Comparison of ENCODE assay signal across 9 mouse cellular contexts in genomic region chr17:56950915-56951314, GRCm38 (mm10). TPM values are rescaled to one million over a fixed set of nuclear protein-coding genes. Genes with fewer than 3 reads are reported as not detected.
DNase-seq lines count a peak whose midpoint lies in the region; ATAC-seq and TF ChIP-seq lines count a peak whose summit lies in the region.
"Had no signal": no experiment of that assay in that cellular context is flagged by ENCODE, and none has a peak within 500 bp of the region (broad histone marks: within the 10 kb centered on the region; RNA-seq: fewer than 3 reads in every experiment).

No protein-coding gene starts in this region.

- 20% methylated on average over 3 of the region's 3 CpGs for whole genome bisulfite sequencing in liver, adult 2 months

- peak; percentile 45 for DNase-seq in left cerebral cortex, postnatal 4 days
- DNase-seq in left cerebral cortex, adult 8-10 months (ENCODE audit: low spot score in 2 of 2), result no peak
- DNase-seq in MEL-GATA-1-ER (ENCODE audit: extremely low read depth, low read depth), result peak; percentile 57
- peak; percentile 75 for DNase-seq in brain, adult 2 months (ENCODE audit: low read depth, low spot score)
- peak; percentile 37 for DNase-seq in fat pad, adult 2 months (ENCODE audit: extremely low read depth, low read depth, low spot score)
- peak; percentile 49 for DNase-seq in liver, adult 2 months (ENCODE audit: extremely low read depth, low read depth, low spot score)
- peak; percentile 22 for DNase-seq in right cerebral cortex, postnatal 4 days

- ATAC-seq in frontal cortex, adult (ENCODE audit: low TSS enrichment), result no peak; the same call in 1 of the 2 replicates

- H3K27ac ChIP-seq in liver, adult 2 months (replicated peaks; ENCODE audit: insufficient read depth, low read depth, low read length), result no peak overlapping the region

- TF ChIP-seq POLR2A in liver, adult 2 months (IDR thresholded peaks at IDR 0.05; ENCODE audit: extremely low read depth, insufficient read depth, low read length), result no peak

- H3K27me3 ChIP-seq in liver, adult 2 months (ENCODE audit: control insufficient read depth, insufficient read depth, low read length), result peaks cover 2% of the 10 kb centered on the region; the same call in 1 of the 2 replicates

- no peaks in the 10 kb centered on the region for H3K79me2 ChIP-seq in liver, adult 2 months (ENCODE audit: control insufficient read depth, insufficient read depth, low read length)

- intact Hi-C loops in left cerebral cortex, postnatal 4 days (cut with DNase I), result no loop called here

- no peaks in the 10 kb centered on the region for H3K4me1 ChIP-seq in liver, adult 2 months (ENCODE audit: control insufficient read depth, insufficient read depth, low read length)

- no peak overlapping the region for H3K4me3 ChIP-seq in liver, adult 2 months (ENCODE audit: insufficient read depth, low read depth, low read length)

- peak; percentile 96 for TF ChIP-seq CTCF in liver, adult 2 months (IDR thresholded peaks at IDR 0.05; ENCODE audit: low read depth, low read length)

- H3K36me3 ChIP-seq in liver, adult 2 months (ENCODE audit: control insufficient read depth, insufficient read depth, low read length), result no peaks in the 10 kb centered on the region

- H3K9ac ChIP-seq in liver, adult 2 months (ENCODE audit: low read depth, low read length), result no peak overlapping the region

RNA-seq across cellular contexts. Expression of gene Mllt1, which starts 15.7 kb away (rescaled TPM):
- total RNA-seq in left cerebral cortex, postnatal 4 days (2021), result 100 to 1,000 TPM; 104 to 114 TPM
- total RNA-seq in left cerebral cortex, adult 8-10 months (2022), result 10 to 100 TPM; 67.0 to 82.3 (median 70.8) TPM
- total RNA-seq in liver, adult 2 months (2014; rRNA removed), result 3.0 and 4.4 TPM in 2 replicates
- 19.4 and 22.7 TPM in 2 replicates for polyA plus RNA-seq in liver, adult 2 months (2012; rRNA removed)

RNA-seq across cellular contexts. Expression of gene Acer1, which starts 31.0 kb away (rescaled TPM):
- not detected for total RNA-seq in left cerebral cortex, postnatal 4 days (2021)
- not detected for total RNA-seq in left cerebral cortex, adult 8-10 months (2022)
- total RNA-seq in liver, adult 2 months (2014; rRNA removed), result not detected in 2 replicates
- not detected in 2 replicates for polyA plus RNA-seq in liver, adult 2 months (2012; rRNA removed)
- total RNA-seq: layer of hippocampus, adult 18-20 months had no signal

RNA-seq across cellular contexts. Expression of gene Clpp, which starts 39.2 kb away (rescaled TPM):
- total RNA-seq in left cerebral cortex, postnatal 4 days (2021), result 10 to 100 TPM; 46.2 to 49.1 TPM
- total RNA-seq in left cerebral cortex, adult 8-10 months (2022), result 10 to 100 TPM; 60.6 to 69.6 (median 65.4) TPM
- 75.6 and 93.8 TPM in 2 replicates for total RNA-seq in liver, adult 2 months (2014; rRNA removed)
- 174 and 184 TPM in 2 replicates for polyA plus RNA-seq in liver, adult 2 months (2012; rRNA removed)

RNA-seq across cellular contexts. Expression of gene Alkbh7, which starts 46.2 kb away (rescaled TPM):
- 10 to 100 TPM; 28.2 to 32.3 TPM for total RNA-seq in left cerebral cortex, postnatal 4 days (2021)
- total RNA-seq in left cerebral cortex, adult 8-10 months (2022), result 10 to 100 TPM; 24.4 to 27.2 (median 26.1) TPM
- 23.2 and 24.4 TPM in 2 replicates for total RNA-seq in liver, adult 2 months (2014; rRNA removed)
- 42.0 and 51.1 TPM in 2 replicates for polyA plus RNA-seq in liver, adult 2 months (2012; rRNA removed)

RNA-seq across cellular contexts. Expression of gene Pspn, which starts 48.9 kb away (rescaled TPM):
- total RNA-seq in left cerebral cortex, postnatal 4 days (2021), result not detected
- not detected for total RNA-seq in left cerebral cortex, adult 8-10 months (2022)
- total RNA-seq in liver, adult 2 months (2014; rRNA removed), result not detected in 2 replicates
- polyA plus RNA-seq in liver, adult 2 months (2012; rRNA removed), result not detected in 2 replicates
- total RNA-seq: layer of hippocampus, adult 18-20 months had no signal

Comparison
In these comparisons a context has a peak if more than half of its experiments do, and no peak if none do; other contexts are left out.
1. DNase-seq: peak in left cerebral cortex, postnatal 4 days (single experiment), MEL-GATA-1-ER (single experiment), brain, adult 2 months (single experiment), fat pad, adult 2 months (single experiment), liver, adult 2 months (single experiment) and right cerebral cortex, postnatal 4 days (single experiment); none in left cerebral cortex, adult 8-10 months (0 of 2).
2. RNA of gene Mllt1, which starts 15.7 kb away (total RNA-seq): 104 to 114 TPM in left cerebral cortex, postnatal 4 days and 67.0 to 82.3 TPM in left cerebral cortex, adult 8-10 months; 3.0 to 4.4 TPM in liver, adult 2 months; every median in the first group is over 10 times any median in the second.